Mouse (Mus musculus) adrenal gland, adult 8-10 months (tissue): Measurements from ENCODE around the gene Slc17a8. TPM values are rescaled to one million over a fixed set of nuclear protein-coding genes. Genes with fewer than 3 reads are reported as not detected.

ENCODE experiments used
- DNase-seq: peaks from one replicate; pipeline ENCODE4 v3.0.0; 2022
- total RNA-seq, 4 experiments: library from RNA; stranded (reverse); gene quantifications; 2 replicates each; pipeline ENCODE4 v1.2.4; 2022

Gene Slc17a8
- total RNA-seq, 4 experiments from 2014 or later = 0.06 to 0.19 (median 0.10) TPM; not detected in 1

GRCm38 (mm10) chr10:89525823-89526222 is 95.2 kb downstream of the Slc17a8 start:
- no peak for DNase-seq

Other genes with a start within 250 kb of the Slc17a8 start
- 10 to 100 TPM in 2 of 4 experiments, 1 to 10 TPM in 2; 3.5 to 10.9 (median 8.8) TPM for gene Gas2l3, start 177.3 kb downstream of the Slc17a8 start, total RNA-seq
- gene Nr1h4, start 87.7 kb downstream of the Slc17a8 start, total RNA-seq = 10 to 100 TPM; 26.7 to 38.1 (median 32.2) TPM
- gene Scyl2, start 65.0 kb upstream of the Slc17a8 start, total RNA-seq = 10 to 100 TPM; 41.1 to 52.0 (median 48.3) TPM
- 10 to 100 TPM; 22.3 to 29.2 (median 24.6) TPM for gene Actr6, start 111.0 kb upstream of the Slc17a8 start, total RNA-seq
- 10 to 100 TPM; 83.1 to 95.1 (median 87.1) TPM for gene Uhrf1bp1l, start 123.7 kb upstream of the Slc17a8 start, total RNA-seq